Mouse (Mus musculus) telencephalon, adult 2 months (tissue): ENCODE results near the gene Zfp938.

Source experiments
- DNase-seq: peaks from one replicate; pipeline ENCODE4 v3.0.0-alpha.2; 2011; ENCODE audit warnings: low read depth, low spot score

Gene Zfp938

GRCm38 (mm10) chr10:82240742-82241400 is at the start of gene Zfp938:
Gene Zfp938 (minus strand): TSS chr10:82241280.
- DNase-seq = peak; percentile 91

GRCm38 (mm10) chr10:82257331-82257730 is 16.3 kb upstream of the Zfp938 start:
- no peak for DNase-seq

GRCm38 (mm10) chr10:82245021-82245420 is 3.9 kb upstream of the Zfp938 start:
- DNase-seq = peak; percentile 5

GRCm38 (mm10) chr10:82241401-82241788 is 315 bp upstream of the Zfp938 start:
- no peak for DNase-seq

GRCm38 (mm10) chr10:82178257-82179064 is 62.6 kb downstream of the Zfp938 start:
- DNase-seq = peak; percentile 97
